Mouse (Mus musculus) urinary bladder, adult 2 months (tissue): ENCODE measurements around the gene Irgm1. TPM values are rescaled to one million over a fixed set of nuclear protein-coding genes. Genes with fewer than 3 reads are reported as not detected.
"Not testable (repeated sequence)": the region's sequence is repeated elsewhere in the genome, so short reads cannot be mapped to it uniquely, and the experiment has no call there.

Source experiments
- DNase-seq: peaks from one replicate; pipeline ENCODE4 v3.0.0; 2022; ENCODE audit warnings: low spot score
- polyA plus RNA-seq: library from polyadenylated mRNA; depleted of rRNA; stranded (reverse); fragments of >200 nt; gene quantifications from 2 replicates; pipeline ENCODE4 v1.2.3, GENCODE M21; 2012

Gene Irgm1
- polyA plus RNA-seq, 1 experiment = 30.5 TPM

DNA sequence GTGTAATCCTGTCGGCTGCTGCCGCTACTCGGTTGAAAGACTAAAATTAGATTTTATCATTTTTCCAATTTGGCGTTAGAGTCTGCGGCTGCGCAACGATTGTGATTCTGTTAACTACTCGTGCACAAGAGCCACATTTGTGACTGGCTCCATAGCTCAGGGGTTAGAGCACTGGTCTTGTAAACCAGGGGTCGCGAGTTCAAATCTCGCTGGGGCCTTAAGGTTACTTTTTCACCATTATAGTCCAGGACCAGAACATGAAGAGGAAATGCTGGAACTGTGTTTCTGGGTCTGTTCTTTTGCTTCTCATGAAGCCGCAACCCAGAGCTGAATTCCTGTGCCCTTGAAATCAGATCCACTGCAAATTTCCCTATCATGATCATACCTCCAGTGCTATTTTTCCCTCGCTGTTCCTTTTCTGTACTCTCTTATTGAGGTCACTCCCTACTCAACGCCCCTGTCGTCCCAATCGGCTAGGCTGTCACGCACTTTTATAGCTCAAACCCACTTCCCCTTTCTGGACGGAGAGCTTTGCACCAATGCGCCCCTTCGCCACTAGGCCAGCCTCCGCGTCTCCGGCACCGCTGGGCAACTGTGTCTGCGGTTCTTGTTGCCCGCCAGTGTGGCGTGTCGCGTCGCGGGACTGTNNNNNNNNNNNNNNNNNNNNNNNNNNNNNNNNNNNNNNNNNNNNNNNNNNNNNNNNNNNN is 17.9 kb downstream of the Irgm1 start:
- peak; percentile 93 for DNase-seq

DNA sequence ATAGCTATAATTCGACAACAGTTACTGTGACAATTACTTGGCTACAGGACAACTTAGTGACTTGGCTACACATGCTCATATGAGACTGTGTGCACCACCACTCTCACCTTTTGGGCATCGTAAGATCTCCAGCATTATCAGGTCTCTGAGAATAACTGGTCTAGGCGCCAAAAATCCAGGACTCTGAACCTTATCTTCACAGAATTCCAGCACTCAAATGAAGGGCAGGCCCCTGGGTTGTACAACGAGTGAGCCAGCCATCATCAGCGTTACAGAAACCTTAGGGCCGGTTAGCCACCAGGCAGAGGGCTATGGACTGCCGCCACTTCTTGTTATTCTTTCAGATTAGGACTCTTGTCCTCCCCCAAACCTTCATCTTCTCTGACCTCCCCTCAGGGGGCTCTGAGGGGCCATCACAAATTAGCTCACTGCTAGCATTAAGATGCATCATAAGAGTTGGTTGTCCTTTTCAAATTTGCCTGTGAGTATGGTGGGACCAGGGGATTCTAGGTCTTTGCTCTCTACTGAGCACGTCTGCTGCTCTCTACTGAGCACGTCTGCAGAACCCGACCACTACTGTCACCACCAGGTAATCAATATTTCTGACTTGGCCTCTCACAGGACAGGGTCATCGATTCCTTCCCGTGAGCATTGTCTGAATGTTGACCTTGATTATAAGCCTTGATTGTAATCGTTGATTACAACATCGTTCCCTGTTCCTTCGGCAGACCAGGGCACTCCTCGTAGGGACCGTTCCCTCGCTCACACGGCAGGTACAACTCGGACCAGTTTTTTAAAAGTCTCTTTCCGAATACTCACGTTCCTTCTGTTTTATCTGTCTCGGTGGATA is 18.6 kb downstream of the Irgm1 start:
- DNase-seq = no peak

DNA sequence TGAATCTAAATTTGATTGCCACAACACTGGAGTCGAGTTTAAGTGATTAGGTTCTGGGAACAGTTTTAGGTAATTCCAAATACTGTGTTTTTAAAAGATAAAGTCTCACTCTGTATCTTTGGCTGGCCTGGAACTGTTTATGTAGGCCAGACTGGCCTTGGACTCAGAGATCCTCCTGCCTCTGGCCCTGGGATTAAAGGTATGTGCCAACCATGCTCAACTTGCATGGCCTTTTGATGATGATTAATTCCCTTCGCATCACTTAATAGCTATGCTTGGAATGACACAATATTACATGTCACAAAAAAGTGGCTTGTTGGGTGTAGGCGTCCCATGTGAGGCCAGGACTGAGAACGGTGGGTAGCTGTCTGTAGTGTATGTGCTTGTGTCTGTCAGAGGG is 19.3 kb downstream of the Irgm1 start:
- DNase-seq = no peak

DNA sequence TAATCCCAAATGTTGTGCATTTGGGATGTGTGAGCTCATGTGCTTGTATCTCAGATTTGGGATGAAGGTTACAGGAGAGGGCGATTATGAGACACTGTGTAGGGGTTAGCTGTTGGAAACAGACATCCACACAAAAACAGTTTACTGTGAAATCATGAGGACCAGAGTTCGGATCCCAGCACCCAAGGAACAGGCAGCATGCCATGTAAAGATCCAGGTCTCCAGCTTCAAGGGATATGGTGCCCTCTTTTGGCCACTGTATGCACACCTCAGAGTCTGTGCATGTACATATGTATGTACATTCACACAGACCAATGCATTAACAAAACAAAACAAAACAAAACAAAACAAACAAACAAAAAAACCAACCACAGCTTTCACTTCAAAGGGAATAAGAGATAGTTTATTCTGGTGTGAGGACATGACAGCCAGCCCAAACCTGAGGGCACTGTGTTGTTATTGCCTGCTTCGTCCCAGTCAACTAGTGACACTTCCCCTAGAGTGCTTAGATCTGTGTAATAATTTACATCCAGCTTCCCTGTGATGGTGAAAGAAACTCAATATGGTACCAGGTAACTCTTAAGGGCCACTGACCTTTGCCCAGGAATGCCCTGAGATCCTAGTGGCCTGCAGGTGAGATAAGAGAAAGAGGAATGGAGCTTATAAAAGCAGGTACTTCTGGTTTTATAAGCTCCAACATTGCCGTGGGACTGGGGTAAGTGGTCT is 20.1 kb downstream of the Irgm1 start:
- DNase-seq = no peak

DNA sequence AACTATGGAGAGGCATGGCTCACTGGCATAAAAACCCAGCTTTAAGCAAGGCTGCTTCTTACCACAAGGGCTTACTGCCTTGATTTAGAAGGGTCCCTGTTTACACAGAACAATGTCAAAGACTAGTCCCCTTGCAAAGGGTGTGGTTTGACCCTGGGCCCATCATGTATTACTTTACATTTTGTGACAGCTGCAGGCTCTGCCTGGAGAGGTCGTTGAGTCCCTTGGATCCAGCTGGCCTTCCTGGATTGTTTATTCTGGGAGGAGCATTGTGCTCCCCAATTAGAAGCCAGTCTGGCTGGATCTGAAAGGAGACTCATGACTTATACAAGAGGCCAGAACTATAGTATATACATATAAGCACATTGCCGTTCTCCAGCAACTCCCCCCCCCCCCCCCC is 21.2 kb downstream of the Irgm1 start:
- DNase-seq = no peak

DNA sequence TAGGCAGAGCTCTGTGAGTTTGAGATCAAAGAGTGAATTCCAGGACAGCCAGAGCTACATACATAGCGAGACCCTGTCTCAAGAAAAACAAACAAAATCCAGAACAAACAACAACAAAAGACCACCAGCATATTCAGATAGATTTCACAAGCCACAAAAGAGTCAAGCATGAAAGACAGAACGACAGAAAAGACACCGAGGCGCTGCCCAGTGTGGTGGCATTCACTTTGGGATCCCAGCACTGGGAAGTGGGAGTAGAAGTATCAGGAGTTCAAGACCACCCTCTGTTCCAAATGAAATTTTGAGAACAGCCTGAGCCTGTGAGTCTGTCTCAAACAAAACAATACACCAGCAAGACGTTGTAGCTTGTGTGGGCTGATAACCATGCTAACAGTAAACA is 24.6 kb downstream of the Irgm1 start:
- DNase-seq = no peak

DNA sequence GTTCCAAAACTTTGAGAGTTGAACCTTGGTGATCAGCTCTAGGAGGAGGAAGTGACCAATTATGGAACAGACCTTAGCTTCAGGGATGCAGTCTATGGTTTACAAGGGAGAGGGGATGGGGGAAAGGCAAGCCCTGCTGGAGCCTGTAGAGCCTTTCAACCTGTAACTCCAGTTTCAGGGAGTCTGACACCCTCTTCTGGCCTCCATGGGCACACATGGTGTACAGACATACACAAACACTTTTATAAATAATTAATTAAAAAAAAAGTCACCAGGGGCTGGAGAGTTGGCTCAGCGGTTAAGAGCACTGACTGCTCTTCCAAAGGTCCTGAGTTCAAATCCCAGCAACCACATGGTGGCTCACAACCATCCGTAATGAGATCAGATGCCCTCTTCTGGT is 25.1 kb downstream of the Irgm1 start:
- not testable (repeated sequence) for DNase-seq

DNA sequence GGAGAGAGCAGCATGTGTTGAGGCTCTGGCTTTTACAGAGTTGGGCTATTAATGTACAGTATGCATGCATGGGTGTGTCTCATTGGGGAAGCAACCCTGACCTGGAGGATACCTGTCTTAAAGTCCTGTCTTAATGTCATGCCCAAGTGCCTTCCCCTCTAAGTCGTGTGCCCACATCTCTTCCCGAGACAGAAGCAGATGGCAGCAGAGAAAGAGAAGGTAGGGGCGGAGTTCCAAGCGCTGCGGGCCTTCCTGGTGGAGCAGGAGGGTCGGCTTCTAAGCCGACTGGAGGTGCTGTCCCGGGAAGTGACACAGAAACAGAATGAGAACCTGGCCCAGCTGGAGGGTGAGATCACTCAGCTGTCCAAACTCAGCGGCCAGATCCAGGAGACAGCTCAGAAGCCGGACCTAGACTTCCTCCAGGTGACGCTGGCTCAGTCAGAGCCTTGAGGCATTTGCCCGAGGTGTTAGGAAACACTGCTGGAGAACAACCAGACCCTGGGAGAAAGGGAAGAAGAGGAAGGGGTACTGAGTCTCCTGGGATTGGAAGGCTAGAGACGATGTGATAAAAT is 26.2 kb downstream of the Irgm1 start:
- no peak for DNase-seq

DNA sequence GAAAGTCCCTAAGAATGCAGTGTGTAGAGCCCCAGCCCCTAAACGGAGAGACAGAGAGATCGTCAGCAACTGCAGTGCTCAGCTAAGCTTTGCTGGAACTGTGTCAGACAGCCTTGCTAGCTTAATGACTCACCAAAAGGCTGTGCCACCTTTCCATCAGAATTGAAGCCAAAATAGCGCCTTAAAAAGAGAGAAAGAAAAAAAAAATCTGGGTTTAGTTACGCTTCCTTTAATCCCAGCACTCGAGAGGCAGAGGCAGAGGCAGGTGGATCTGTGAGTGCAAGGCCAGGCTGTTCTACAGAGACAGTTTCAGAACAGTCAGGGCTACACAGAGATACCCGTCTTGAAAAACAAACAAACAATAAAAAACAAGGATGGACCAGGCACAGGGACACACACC is 27.2 kb downstream of the Irgm1 start:
- DNase-seq = no peak

DNA sequence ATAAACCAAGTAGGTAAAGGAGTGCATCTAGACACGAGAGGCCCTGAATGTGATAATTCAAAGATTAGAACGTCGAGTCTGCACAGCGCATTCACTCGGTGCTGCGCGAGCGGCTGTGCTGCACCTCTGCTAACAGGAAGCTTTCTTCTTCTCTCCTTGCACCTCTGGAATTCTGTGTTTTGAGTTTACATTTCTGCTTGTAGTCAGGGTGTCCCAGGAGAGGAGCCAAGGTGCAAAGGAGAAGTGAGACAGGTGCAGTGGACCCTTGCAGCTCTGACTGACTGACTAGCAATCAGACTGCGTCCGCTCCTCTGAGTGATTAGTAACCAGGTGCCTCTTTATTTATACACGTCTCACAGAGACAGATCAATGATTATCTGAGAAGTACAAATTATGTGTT is 28.3 kb downstream of the Irgm1 start:
- DNase-seq = no peak

DNA sequence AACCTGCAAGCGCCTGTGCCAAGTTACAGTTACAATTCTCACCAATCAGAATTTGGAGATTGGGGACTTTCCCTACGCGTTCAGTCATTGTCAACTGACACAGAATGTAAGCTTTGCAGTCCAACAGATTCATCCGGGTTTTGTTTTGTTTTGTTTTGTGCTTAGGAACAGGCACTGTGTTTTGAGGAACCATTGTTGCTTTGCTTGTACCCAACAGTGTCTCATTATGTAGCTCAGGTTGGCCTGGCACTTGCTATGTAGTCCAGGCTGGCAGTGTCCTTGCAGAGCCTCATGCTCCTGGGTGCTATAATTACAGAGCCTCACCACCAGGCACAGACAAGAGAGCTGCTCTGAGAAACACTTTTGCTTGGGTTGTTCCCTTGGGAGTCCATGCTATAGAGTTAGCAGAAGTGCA is 29.1 kb downstream of the Irgm1 start:
- no peak for DNase-seq

DNA sequence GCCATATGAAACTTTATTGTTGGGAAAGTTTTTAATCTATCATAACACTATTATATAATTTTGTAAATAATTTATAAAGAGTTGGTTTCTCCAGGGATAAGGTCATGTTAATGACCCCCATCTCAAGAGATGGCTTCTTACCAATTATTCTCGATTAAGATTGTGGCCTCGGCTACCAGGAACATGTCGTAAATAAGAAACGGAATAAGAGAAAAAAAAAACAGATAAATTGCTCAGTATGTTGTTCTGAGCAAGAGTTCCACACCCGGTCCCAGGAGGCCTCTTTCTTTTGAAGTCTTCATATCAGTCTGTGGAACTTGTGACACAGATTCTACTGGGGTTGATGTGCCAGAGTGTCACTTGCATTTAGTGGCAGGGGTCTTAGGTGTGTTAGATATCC is 30.3 kb downstream of the Irgm1 start:
- no peak for DNase-seq

DNA sequence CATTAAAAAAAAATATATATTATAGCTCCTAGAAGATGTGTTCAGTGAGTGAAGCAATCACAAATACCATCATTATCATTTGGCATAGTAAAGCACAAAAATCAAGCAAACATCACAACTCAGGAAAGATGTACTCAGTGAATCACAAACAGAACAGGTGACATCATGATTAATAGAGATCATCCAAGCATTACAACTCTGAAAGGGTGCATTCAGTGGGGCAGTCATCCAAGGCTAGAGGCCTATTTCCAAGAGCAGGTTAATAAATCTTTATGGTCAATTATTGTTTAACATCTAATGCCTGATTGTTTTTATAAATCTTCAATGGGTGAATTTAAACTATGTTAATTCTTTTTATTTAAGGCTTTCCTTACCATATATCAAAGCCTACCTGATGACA is 30.7 kb downstream of the Irgm1 start:
- no peak for DNase-seq

DNA sequence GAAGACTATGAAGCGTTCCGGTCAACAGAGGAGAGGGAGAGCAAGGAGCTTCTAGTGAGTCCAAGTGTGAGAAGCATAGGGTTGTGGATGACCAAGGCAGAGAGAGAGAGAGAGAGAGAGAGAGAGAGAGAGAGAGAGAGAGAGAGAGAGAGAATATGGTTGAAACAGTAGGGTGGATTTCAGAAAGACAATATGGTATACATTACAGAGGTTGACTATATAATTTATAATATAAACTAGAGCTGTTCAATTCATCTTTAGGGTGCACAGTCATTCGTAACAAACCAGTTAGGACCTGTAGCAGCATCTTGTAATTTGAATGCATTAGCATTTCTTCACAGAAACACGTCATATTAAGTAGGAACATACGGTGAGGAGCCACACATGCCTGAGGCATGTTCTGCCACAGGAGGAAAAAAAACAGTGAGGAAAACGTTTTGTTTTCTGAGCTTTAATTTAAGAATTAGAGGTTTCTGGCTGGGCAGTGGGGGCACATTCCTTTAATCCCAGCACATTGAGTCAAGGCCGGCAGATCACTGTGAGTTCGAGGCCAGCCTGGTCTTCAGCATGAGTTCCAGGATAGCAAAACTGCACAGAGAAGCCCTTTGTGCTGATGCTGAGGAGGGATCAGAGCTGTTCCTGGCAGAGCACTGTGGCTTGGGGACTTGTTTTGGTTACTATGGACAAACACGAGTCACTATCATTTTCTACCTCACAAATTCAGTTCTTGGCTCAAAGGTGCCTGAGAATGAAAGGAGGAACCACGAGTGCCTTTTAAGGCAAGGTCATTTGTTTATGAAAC is 32.4 kb downstream of the Irgm1 start:
- DNase-seq = no peak

DNA sequence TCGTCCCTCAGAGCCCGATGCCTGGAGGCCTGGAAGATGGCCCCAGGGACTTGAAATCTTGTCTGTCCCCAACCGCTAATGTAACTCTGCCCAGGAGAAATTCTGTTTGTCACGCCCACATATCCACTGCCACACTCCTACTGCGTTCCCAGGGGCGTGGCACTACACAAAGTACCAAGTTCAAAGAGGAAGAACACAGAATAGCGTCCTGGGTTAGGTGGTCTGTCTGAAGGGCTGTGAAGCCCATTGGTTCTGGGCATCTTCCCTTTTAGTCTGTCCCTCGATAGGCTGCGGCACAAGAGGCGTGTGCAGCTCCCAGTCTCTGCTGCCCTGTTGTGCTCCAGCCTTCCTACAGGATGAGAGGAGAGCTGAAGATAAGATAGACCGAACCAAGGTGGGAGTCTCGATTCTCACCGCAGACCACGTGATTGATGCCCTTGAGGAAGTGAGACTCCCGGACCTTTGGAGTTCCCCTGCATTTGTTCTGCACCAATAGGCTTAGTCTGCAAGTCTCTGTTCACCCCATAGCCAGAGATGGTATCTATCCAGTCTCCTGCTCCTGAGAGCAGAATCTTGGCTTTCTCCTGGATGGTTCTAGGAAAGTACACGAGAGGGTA is 33.2 kb downstream of the Irgm1 start:
- DNase-seq = no peak

DNA sequence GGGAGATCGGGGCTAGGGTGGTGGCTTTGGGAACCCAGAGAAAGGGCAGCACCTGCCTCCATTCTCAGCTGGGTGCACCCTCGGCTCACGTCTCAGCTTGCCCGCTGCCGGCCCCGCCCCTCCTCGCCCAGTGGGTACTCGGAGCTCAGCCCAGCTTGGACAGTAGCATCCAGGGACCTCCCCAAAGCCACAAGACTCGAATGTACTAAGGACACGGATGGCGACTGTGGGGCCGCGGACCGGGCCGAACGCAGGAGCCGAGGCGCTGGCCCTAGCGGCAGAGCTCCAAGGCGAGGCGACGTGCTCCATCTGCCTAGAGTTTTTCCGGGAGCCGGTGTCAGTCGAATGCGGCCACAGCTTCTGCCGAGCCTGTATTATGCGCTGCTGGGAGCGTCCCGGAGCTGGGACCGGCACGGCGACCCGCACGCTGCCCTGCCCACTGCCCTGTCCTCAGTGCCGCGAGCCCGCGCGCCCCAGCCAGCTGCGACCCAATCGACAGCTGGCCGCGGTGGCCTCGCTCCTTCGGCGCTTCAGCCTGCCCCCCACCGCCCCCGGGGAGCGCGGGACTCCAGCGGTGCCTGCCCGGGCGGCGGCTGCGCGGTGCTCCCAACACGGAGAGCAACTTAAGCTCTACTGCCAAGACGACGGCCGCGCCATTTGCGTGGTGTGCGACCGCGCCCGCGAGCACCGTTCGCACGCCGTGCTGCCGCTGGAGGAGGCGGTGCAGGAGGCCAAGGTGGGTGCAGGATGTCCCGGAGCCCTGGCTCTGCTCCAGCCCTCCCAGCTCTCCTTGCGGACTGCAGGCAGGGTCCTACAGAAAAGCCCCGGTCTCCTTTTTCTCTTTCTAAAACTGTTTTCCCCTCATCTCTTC is 33.9 kb downstream of the Irgm1 start:
- DNase-seq = peak; percentile 75

DNA sequence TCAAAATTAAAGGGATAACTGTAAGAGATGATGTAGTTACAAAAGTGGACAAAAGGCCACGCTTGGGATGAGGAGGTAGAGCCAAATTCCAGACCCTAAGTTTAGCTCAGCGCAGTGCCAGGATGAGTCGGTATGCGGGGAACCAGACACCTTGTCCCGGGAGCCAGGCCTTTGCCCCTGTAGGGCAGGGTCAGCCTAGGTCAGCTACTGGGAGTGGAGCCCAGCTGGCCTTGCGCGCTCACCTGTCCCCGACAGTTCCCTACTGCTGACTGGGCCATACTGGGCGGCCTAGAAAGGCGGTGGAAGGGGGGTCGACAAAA is 34.5 kb downstream of the Irgm1 start:
- DNase-seq = no peak

DNA sequence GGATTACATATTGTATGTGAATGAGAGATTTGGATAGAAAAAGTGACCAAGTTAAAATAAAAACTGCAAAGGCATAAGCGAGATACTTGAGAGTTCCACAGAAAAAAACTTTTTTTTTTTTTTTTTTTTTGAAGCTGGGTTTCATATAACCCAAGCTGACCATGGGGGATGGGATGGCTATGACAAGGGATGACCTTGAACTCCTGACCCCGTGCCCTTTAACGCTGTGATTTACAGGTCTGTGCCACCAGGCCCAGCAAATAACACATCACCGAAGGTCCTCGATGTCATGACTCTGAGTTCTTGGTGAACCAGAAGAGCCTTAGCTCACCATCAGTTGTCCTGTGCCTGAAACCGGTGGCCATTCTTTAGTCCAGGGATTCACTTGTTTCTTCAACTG is 35.6 kb downstream of the Irgm1 start:
- DNase-seq = no peak

DNA sequence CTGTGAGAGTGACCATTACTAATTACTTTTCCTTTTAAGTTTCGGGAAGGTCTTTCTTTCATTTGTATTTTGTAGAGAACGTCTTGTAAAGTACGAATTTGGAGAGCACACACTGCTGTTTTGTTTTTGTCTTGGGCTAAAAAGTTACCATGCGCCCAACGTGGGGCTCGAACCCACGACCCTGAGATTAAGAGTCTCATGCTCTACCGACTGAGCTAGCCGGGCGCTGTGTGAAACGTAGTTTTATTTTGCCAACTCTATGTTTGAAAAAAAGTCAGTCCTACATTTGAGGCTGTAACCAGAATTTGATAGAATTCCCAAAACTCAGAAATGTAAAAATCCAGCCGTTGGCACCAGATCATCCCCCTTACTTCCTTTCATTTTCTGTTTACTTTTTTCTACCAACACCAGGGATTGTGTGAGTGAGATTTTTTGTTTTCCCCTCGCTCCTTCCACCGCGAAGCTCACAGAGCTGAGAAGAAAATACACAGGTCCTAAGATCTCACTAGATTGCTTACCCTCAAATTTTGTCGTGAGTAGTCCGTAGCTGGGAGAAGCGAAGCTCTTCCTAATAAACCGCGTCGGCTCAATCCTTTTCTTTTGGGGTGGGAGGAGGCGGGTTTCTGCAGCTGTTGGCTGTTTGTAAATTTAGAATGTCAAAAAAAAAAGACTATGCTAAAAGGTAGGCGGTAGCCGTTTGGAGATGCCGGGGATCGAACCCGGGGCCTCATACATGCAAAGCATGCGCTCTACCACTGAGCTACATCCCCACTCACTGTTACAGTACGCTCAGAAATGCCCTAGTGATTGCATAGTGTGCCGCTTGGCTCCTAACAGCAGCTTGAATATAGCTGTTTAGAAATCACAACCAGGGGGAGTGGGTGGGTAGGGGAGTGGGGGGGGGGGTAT is 37.5 kb downstream of the Irgm1 start:
- DNase-seq = peak; percentile 89
